Mouse (Mus musculus): ENCODE measurements around the gene Tifab. TPM values are rescaled to one million over a fixed set of nuclear protein-coding genes. Genes with fewer than 3 reads are reported as not detected.
"Not testable (repeated sequence)": the region's sequence is repeated elsewhere in the genome, so short reads cannot be mapped to it uniquely, and the experiment has no call there.

The Tifab gene
- under 1 TPM; 0.16 to 0.47 TPM for total RNA-seq (2021)
- long read RNA-seq, experiment 1: 0 reads
- long read RNA-seq, experiment 2: 0 reads

- DNase-seq (ENCODE audit: low spot score): no peak
Measured at GRCm38 (mm10) chr13:56178416-56179035, at the start of gene Tifab. Gene Tifab (minus strand): TSS chr13:56178885.

GRCm38 (mm10) chr13:56226175-56226954 is 47.7 kb upstream of the Tifab start:
- no peak for DNase-seq (ENCODE audit: low spot score)

GRCm38 (mm10) chr13:56223625-56224024 is 44.9 kb upstream of the Tifab start:
- no peak for DNase-seq (ENCODE audit: low spot score)

GRCm38 (mm10) chr13:56222849-56223246 is 44.2 kb upstream of the Tifab start:
- no peak for DNase-seq (ENCODE audit: low spot score)

GRCm38 (mm10) chr13:56221995-56222848 is 43.5 kb upstream of the Tifab start:
- DNase-seq (ENCODE audit: low spot score): no peak

GRCm38 (mm10) chr13:56221129-56221910 is 42.6 kb upstream of the Tifab start:
- DNase-seq (ENCODE audit: low spot score): no peak

- DNase-seq (ENCODE audit: low spot score): no peak
Measured at GRCm38 (mm10) chr13:56219254-56219653, 40.6 kb upstream of the Tifab start.

- no peak for DNase-seq (ENCODE audit: low spot score)
Measured at GRCm38 (mm10) chr13:56216090-56216489, 37.4 kb upstream of the Tifab start.

- no peak for DNase-seq (ENCODE audit: low spot score)
Measured at GRCm38 (mm10) chr13:56214633-56215032, 35.9 kb upstream of the Tifab start.

GRCm38 (mm10) chr13:56209067-56209411 is 30.4 kb upstream of the Tifab start:
- no peak for DNase-seq (ENCODE audit: low spot score)

- DNase-seq (ENCODE audit: low spot score): no peak
Measured at GRCm38 (mm10) chr13:56208225-56209066, 29.8 kb upstream of the Tifab start.

- no peak for DNase-seq (ENCODE audit: low spot score)
Measured at GRCm38 (mm10) chr13:56199506-56199905, 20.8 kb upstream of the Tifab start.

- peak; percentile 88 for DNase-seq (ENCODE audit: low spot score)
Measured at GRCm38 (mm10) chr13:56197473-56198266, 19.0 kb upstream of the Tifab start.

GRCm38 (mm10) chr13:56197031-56197430 is 18.3 kb upstream of the Tifab start:
- no peak for DNase-seq (ENCODE audit: low spot score)

GRCm38 (mm10) chr13:56195824-56196223 is 17.1 kb upstream of the Tifab start:
- not testable (repeated sequence) for DNase-seq (ENCODE audit: low spot score)

- DNase-seq (ENCODE audit: low spot score): not testable (repeated sequence)
Measured at GRCm38 (mm10) chr13:56194181-56194580, 15.5 kb upstream of the Tifab start.

- peak; percentile 44 for DNase-seq (ENCODE audit: low spot score)
Measured at GRCm38 (mm10) chr13:56191225-56191624, 12.5 kb upstream of the Tifab start.

- DNase-seq (ENCODE audit: low spot score): no peak
Measured at GRCm38 (mm10) chr13:56189688-56190087, 11.0 kb upstream of the Tifab start.

GRCm38 (mm10) chr13:56183687-56184086 is 5.0 kb upstream of the Tifab start:
- no peak for DNase-seq (ENCODE audit: low spot score)

Measured in gastrocnemius, adult 18-20 months (tissue).